ENCODE assay signal across 21 mouse cellular contexts in the genomic region with DNA sequence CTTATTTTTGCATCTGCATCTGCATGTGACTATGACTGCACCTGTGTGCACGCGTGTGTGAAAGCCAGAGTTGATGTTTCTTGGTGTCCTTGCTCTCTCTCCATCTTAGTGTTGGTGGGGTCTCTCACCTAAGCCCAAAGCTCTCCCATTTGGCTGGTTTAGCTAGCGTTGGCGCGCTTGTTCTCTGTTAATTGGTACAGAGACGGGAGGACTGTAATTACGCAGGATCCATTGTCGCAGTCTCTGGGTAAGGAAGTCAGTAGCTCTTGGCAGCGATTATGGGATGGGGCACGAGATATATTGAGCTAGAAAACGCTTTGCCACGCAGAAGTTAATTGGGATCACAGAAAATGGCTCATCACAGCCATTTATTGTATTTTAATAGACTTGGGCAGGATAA. TPM values are rescaled to one million over a fixed set of nuclear protein-coding genes. Genes with fewer than 3 reads are reported as not detected.
DNase-seq lines count a peak whose midpoint lies in the region; ATAC-seq lines count a peak whose summit lies in the region.
"Had no signal": no experiment of that assay in that cellular context is flagged by ENCODE, and none has a peak within 500 bp of the region (broad histone marks: within the 10 kb centered on the region; RNA-seq: fewer than 3 reads in every experiment).

No protein-coding gene starts in this region.

- WGBS in forebrain, embryonic 14.5 days: 63% methylated on average over 12 of the region's 12 CpGs
- 78% methylated on average over 12 of the region's 12 CpGs for whole genome bisulfite sequencing in forebrain, embryonic 12.5 days
- whole genome bisulfite sequencing in forebrain, embryonic 16.5 days: 58% methylated on average over 12 of the region's 12 CpGs
- WGBS in forebrain, embryonic 10.5 days: 88% methylated on average over 12 of the region's 12 CpGs
- 84% methylated on average over 12 of the region's 12 CpGs for WGBS in heart, embryonic 10.5 days

- intact Hi-C loops in heart, postnatal 10 days (cut with DNase I): no loop called here

- no peaks in the 10 kb centered on the region for H3K9me3 ChIP-seq in forebrain, embryonic 14.5 days (replicated peaks; ENCODE audit: control insufficient read depth, low read length)
- H3K9me3 ChIP-seq in forebrain, embryonic 12.5 days: no peaks in the 10 kb centered on the region
- H3K9me3 ChIP-seq in forebrain, embryonic 16.5 days (ENCODE audit: control insufficient read depth, low read length): no peaks in the 10 kb centered on the region
- no peaks in the 10 kb centered on the region for H3K9me3 ChIP-seq in forebrain, embryonic 10.5 days
- no peaks in the 10 kb centered on the region for H3K9me3 ChIP-seq in heart, embryonic 10.5 days
- H3K9me3 ChIP-seq: embryonic facial prominence, embryonic 13.5 days; embryonic facial prominence, embryonic 15.5 days; G1E had no signal

- H3K27me3 ChIP-seq in forebrain, embryonic 14.5 days (replicated peaks; ENCODE audit: control insufficient read depth, insufficient read depth, low read length): no peaks in the 10 kb centered on the region
- 0 out of 2 replicates have a peak, but pooled peaks cover 5% of the 10 kb centered on the region for H3K27me3 ChIP-seq in forebrain, embryonic 12.5 days
- H3K27me3 ChIP-seq in forebrain, embryonic 16.5 days (replicated peaks; ENCODE audit: control insufficient read depth, insufficient read depth, low read length): no peaks in the 10 kb centered on the region
- no peaks in the 10 kb centered on the region for H3K27me3 ChIP-seq in forebrain, embryonic 10.5 days (ENCODE audit: poor library complexity, severe bottlenecking)
- no peaks in the 10 kb centered on the region for H3K27me3 ChIP-seq in heart, embryonic 10.5 days (ENCODE audit: insufficient read depth, poor library complexity, severe bottlenecking)
- H3K27me3 ChIP-seq: CH12.LX; embryonic facial prominence, embryonic 13.5 days; embryonic facial prominence, embryonic 15.5 days had no signal

- peak; percentile 67 for DNase-seq in forebrain, embryonic 14.5 days (ENCODE audit: low spot score)
- DNase-seq in forebrain, embryonic 10.5 days (ENCODE audit: extremely low spot score, low spot score): no peak
- DNase-seq in heart, embryonic 10.5 days (ENCODE audit: low spot score): peak; percentile 65
- DNase-seq in heart, postnatal 10 days: no peak
- DNase-seq: adrenal gland, adult 8-10 months; cerebellum, adult 11 months; cerebellum, adult 18-20 months; cerebellum, adult 8-10 months; cerebellum, adult 9-11 months; embryo, embryonic 11 days had no signal

- H3K4me2 ChIP-seq in forebrain, embryonic 14.5 days (ENCODE audit: low read length): no peak overlapping the region
- H3K4me2 ChIP-seq in forebrain, embryonic 12.5 days: no peak overlapping the region
- H3K4me2 ChIP-seq in forebrain, embryonic 16.5 days (ENCODE audit: low read length): no peak overlapping the region
- H3K4me2 ChIP-seq: embryonic facial prominence, embryonic 13.5 days; embryonic facial prominence, embryonic 15.5 days had no signal

- no peak overlapping the region for H3K9ac ChIP-seq in forebrain, embryonic 14.5 days (ENCODE audit: low read length)
- no peak overlapping the region for H3K9ac ChIP-seq in forebrain, embryonic 12.5 days
- no peak overlapping the region for H3K9ac ChIP-seq in forebrain, embryonic 16.5 days (replicated peaks; ENCODE audit: low read depth, low read length)
- H3K9ac ChIP-seq: embryonic facial prominence, embryonic 13.5 days; embryonic facial prominence, embryonic 15.5 days had no signal

- no peaks in the 10 kb centered on the region for H3K4me1 ChIP-seq in forebrain, embryonic 14.5 days (ENCODE audit: control insufficient read depth, insufficient read depth, low read length)
- peaks cover 4% of the 10 kb centered on the region for H3K4me1 ChIP-seq in forebrain, embryonic 12.5 days
- H3K4me1 ChIP-seq in forebrain, embryonic 16.5 days (replicated peaks; ENCODE audit: control insufficient read depth, insufficient read depth, low read length): peaks cover 4% of the 10 kb centered on the region
- peaks cover 6% of the 10 kb centered on the region; the same call in 1 of the 2 replicates for H3K4me1 ChIP-seq in forebrain, embryonic 10.5 days
- no peaks in the 10 kb centered on the region for H3K4me1 ChIP-seq in heart, embryonic 10.5 days

- ATAC-seq in forebrain, embryonic 14.5 days: no peak
- no peak for ATAC-seq in forebrain, embryonic 12.5 days (ENCODE audit: low FRiP score)
- 0 out of 2 replicates have a peak, but pooled peaks have one; percentile 50 for ATAC-seq in forebrain, embryonic 16.5 days
- ATAC-seq: activated CD4-positive, CD25-positive, alpha-beta regulatory T cell, adult 4 months; CD4-positive, CD25-positive, alpha-beta regulatory T cell, adult 4 months; Patski had no signal

- H3K27ac ChIP-seq in forebrain, embryonic 14.5 days (ENCODE audit: low read depth, low read length): no peak overlapping the region
- H3K27ac ChIP-seq in forebrain, embryonic 12.5 days: no peak overlapping the region
- H3K27ac ChIP-seq in forebrain, embryonic 16.5 days (ENCODE audit: low read length): no peak overlapping the region
- no peak overlapping the region for H3K27ac ChIP-seq in forebrain, embryonic 10.5 days
- no peak overlapping the region for H3K27ac ChIP-seq in heart, embryonic 10.5 days
- H3K27ac ChIP-seq: embryonic facial prominence, embryonic 13.5 days; embryonic facial prominence, embryonic 15.5 days had no signal

- no peak overlapping the region for H3K4me3 ChIP-seq in forebrain, embryonic 14.5 days (ENCODE audit: low read depth, low read length)
- no peak overlapping the region for H3K4me3 ChIP-seq in forebrain, embryonic 12.5 days (replicated peaks)
- no peak overlapping the region for H3K4me3 ChIP-seq in forebrain, embryonic 16.5 days (replicated peaks; ENCODE audit: low read length)
- H3K4me3 ChIP-seq in forebrain, embryonic 10.5 days: no peak overlapping the region
- no peak overlapping the region for H3K4me3 ChIP-seq in heart, embryonic 10.5 days
- H3K4me3 ChIP-seq: embryonic facial prominence, embryonic 13.5 days; embryonic facial prominence, embryonic 15.5 days; erythroblast, embryonic 14.5 days had no signal

- H3K36me3 ChIP-seq in forebrain, embryonic 14.5 days (ENCODE audit: control insufficient read depth, insufficient read depth, low read length): no peaks in the 10 kb centered on the region
- no peaks in the 10 kb centered on the region for H3K36me3 ChIP-seq in forebrain, embryonic 12.5 days (replicated peaks)
- no peaks in the 10 kb centered on the region for H3K36me3 ChIP-seq in forebrain, embryonic 16.5 days (ENCODE audit: control insufficient read depth, insufficient read depth)
- H3K36me3 ChIP-seq in forebrain, embryonic 10.5 days (replicated peaks): no peaks in the 10 kb centered on the region
- H3K36me3 ChIP-seq in heart, embryonic 10.5 days: no peaks in the 10 kb centered on the region
- H3K36me3 ChIP-seq: embryonic facial prominence, embryonic 13.5 days; embryonic facial prominence, embryonic 15.5 days; G1E had no signal

RNA-seq across cellular contexts. Expression of gene Mcur1, which starts 17.8 kb away (rescaled TPM):
- polyA plus RNA-seq in forebrain, embryonic 14.5 days (2014; fragmentation: Nextera tagmentation; extraction: Ambion mirVana): 7.2 and 7.6 TPM in 2 replicates
- polyA plus RNA-seq in forebrain, embryonic 12.5 days (2016; fragmentation: Nextera tagmentation; extraction: Ambion mirVana): 11.7 and 11.8 TPM in 2 replicates
- polyA plus RNA-seq in forebrain, embryonic 16.5 days (2015; fragmentation: Nextera tagmentation; extraction: Ambion mirVana): 6.9 TPM in 2 replicates
- 10.1 and 10.5 TPM in 2 replicates for polyA plus RNA-seq in forebrain, embryonic 10.5 days (2016; fragmentation: Nextera tagmentation; extraction: Ambion mirVana)
- 13.6 and 15.2 TPM in 2 replicates for polyA plus RNA-seq in heart, embryonic 10.5 days (2016; fragmentation: Nextera tagmentation; extraction: Ambion mirVana)
- 10 to 100 TPM; 43.3 to 47.3 TPM for total RNA-seq in heart, postnatal 10 days (2021)

RNA-seq across cellular contexts. Expression of gene Rnf182, which starts 37.7 kb away (rescaled TPM):
- 35.0 and 46.6 TPM in 2 replicates for polyA plus RNA-seq in forebrain, embryonic 14.5 days (2014; fragmentation: Nextera tagmentation; extraction: Ambion mirVana)
- 17.0 and 18.7 TPM in 2 replicates for polyA plus RNA-seq in forebrain, embryonic 12.5 days (2016; fragmentation: Nextera tagmentation; extraction: Ambion mirVana)
- 51.6 and 56.0 TPM in 2 replicates for polyA plus RNA-seq in forebrain, embryonic 16.5 days (2015; fragmentation: Nextera tagmentation; extraction: Ambion mirVana)
- polyA plus RNA-seq in forebrain, embryonic 10.5 days (2016; fragmentation: Nextera tagmentation; extraction: Ambion mirVana): 6.6 and 6.7 TPM in 2 replicates
- polyA plus RNA-seq in heart, embryonic 10.5 days (2016; fragmentation: Nextera tagmentation; extraction: Ambion mirVana): 1.4 and 1.5 TPM in 2 replicates
- total RNA-seq in heart, postnatal 10 days (2021): under 1 TPM; 0.17 to 0.22 TPM
- total RNA-seq: CH12.LX; common myeloid progenitor, adult 5-6 weeks had no signal
- polyA plus RNA-seq: CD4-positive, CD25-positive, alpha-beta regulatory T cell, adult 4 months; erythroblast, embryonic 14.5 days; G1E had no signal

Comparison
In these comparisons a context has a peak if more than half of its experiments do, and no peak if none do; other contexts are left out.
1. DNase-seq: peak in forebrain, embryonic 14.5 days (single experiment) and heart, embryonic 10.5 days (single experiment); none in forebrain, embryonic 10.5 days (single experiment) and heart, postnatal 10 days (0 of 2).